Mouse (Mus musculus): ENCODE results near the gene Hexa.

DNA sequence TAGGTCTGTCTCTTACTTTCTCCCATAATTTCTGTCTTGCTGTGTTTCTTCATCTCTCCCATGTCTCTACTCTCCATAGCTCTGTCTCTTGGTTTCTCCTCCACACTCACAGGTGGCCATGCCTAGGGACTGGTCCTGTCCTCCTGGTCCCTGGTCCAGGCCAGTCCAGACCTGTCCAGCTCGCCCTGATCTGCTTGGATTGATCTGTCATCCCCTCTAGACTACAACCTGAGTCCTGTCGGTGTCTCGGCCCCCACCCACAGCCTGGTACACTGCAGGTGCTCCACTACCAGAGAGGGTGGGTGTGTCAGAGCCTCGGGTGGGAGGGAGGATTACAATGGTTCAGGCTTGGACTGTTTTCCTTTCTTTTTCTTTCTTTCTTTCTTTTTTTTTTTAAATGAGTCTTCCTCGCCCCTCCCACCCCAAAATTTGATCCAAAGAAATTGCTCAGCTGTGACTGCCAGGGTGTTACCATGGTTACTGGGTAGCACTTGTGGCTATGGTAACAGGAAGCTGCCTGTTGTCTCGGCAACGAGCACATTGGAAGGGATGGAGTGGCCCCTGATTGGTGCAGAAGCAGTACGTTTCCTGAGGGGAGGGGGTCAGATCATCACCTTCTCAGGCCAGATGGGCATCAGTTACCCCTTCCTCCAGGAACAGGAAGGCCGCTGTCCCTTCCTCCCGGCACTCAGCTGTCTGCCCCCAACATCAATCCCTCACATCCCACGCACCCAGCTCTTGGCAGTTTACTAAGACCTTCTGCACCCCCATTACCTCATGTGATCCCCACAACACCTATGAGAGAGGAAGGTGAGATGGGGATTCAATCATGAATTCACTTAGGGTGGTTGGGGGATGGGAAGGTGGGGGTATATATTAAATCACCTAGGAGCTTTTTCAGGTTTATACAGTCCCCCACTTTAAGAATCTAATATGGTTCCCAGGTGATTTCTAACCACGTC lies 49.7 kb downstream of the Hexa start:
- TF ChIP-seq ZNF384 (IDR thresholded peaks at IDR 0.05; ENCODE audit: low read depth, low read length) (no peak), HCFC1 (IDR thresholded peaks at IDR 0.05; ENCODE audit: borderline replicate concordance, insufficient read depth, low read length) (no peak), ZC3H11A (IDR thresholded peaks at IDR 0.05; ENCODE audit: borderline replicate concordance, low read depth, low read length) (no peak), MAFK (IDR thresholded peaks at IDR 0.05; ENCODE audit: insufficient read depth, low read depth, low read length) (no peak), CHD2 (IDR thresholded peaks at IDR 0.05; ENCODE audit: low read depth, low read length) (no peak)
